Mouse (Mus musculus) spleen, postnatal 14 days (tissue): ENCODE data around the gene Ypel3.
A peak's percentile ranks its signal among the peaks of the same experiment; 100 is the strongest.

Experiments
- DNase-seq, 2 experiments: peaks; one replicate each; pipeline ENCODE4 v3.0.0; 2021 to 2022; ENCODE audit warnings: low spot score in 2 of 2

Gene Ypel3

DNA sequence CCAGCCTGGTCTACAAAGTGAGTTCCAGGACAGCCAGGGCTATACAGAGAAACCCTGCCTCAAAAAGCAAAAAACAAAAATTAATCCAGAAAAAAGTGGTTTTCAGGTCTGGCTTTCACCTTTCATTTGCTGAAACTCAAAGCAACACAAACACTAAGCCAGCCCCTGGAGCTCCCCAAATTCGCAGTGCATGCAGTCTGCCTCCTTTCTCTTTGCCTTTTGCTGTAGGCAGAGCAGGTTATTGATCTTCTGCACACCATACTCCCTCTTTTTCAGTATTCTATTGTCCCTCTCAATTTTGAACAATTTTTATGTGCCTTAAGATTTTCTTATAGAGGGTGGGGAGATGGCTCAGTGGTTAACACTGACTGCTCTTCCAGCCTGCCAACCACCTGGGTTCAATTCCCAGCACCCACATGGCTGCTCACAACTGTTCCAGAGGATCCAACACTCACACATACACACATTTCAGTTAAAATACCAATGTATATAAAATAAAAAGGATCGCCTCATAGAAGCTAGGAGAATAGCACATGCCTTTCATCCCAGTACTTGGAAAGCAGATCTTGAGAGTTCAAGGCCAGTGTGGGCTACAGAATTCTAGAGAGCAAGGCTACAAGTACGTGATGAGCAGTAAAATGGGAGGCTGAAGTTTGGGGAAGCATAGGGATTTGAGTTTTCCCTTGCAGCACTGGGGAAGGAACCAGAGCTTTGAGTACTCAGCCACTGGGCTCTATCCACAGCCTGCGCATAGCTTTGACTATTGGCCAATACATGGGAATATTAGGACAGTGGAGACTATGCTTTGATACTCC, 16.9 kb downstream of the Ypel3 start:
- no peak for DNase-seq

DNA sequence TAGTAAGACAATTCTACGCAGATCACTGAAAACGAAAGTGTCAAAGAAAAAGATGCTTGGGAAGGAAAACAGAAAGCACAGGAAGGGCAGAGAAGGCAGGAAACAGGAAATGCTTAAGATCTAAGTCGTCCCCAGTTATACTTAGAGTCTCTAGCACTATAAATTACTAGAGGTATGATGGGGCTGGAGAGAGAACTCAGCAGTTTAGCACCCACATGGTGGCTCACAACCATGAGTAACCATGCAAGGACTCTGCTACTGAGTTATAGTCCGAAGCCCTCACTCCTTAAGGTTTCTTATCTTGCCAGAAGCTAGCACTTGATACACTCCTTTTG, 17.5 kb downstream of the Ypel3 start:
- DNase-seq, result no peak

GRCm38 (mm10) chr7:126795387-126796317, 18.9 kb downstream of the Ypel3 start:
- no peak for DNase-seq

GRCm38 (mm10) chr7:126796350-126796932, 19.7 kb downstream of the Ypel3 start:
- no peak for DNase-seq

- DNase-seq, result no peak
These were observed 20.8 kb downstream of the Ypel3 start, which contains the start of gene Fam57b for GRCm38 (mm10) chr7:126797411-126798126. Gene Fam57b (plus strand): TSS chr7:126797668.

GRCm38 (mm10) chr7:126798127-126799049, 21.6 kb downstream of the Ypel3 start:
- no peak for DNase-seq

DNA sequence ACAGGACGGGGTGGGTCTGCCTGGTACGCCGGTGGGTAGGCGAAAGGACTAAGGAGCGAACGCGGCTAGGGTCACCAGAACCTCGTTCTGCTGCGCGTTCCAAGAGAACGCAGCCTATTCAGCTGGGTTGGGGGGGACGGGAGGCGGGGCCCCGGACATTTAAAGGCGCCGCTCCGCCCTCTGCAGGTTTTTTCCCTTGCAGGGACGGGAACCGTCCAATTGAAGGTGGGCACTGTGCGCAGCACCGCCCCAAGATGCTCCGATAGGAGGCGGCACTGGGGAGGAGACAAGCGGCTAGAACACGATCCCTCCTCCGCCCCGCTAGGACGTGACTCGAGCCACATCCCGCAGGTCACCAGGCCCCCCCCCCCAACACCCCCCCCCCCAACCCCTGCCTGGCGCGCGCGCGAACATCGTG, 22.3 kb downstream of the Ypel3 start:
- peak; percentile 89 to 90 for DNase-seq

- DNase-seq, result no peak
These were observed 22.9 kb downstream of the Ypel3 start for GRCm38 (mm10) chr7:126799468-126800268.

GRCm38 (mm10) chr7:126800269-126801056, 23.7 kb downstream of the Ypel3 start:
- no peak for DNase-seq

DNA sequence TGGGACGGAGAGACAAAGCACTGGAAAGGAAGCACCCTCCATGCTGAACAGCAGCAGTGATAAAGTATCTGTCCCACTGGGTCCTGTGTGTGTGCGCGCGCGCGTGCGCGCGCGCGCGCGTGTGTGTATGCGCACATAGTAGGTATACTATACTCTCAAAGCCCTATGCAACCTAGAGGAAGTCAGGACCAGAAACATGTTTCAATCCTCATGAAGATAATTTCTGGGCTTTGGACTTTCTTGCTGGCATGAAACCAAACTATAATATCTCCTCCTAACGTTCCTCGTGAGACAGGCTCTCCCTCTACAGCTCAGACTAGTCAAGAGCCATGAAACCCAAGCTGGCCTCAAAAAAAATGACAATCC, 24.3 kb downstream of the Ypel3 start:
- no peak for DNase-seq

DNA sequence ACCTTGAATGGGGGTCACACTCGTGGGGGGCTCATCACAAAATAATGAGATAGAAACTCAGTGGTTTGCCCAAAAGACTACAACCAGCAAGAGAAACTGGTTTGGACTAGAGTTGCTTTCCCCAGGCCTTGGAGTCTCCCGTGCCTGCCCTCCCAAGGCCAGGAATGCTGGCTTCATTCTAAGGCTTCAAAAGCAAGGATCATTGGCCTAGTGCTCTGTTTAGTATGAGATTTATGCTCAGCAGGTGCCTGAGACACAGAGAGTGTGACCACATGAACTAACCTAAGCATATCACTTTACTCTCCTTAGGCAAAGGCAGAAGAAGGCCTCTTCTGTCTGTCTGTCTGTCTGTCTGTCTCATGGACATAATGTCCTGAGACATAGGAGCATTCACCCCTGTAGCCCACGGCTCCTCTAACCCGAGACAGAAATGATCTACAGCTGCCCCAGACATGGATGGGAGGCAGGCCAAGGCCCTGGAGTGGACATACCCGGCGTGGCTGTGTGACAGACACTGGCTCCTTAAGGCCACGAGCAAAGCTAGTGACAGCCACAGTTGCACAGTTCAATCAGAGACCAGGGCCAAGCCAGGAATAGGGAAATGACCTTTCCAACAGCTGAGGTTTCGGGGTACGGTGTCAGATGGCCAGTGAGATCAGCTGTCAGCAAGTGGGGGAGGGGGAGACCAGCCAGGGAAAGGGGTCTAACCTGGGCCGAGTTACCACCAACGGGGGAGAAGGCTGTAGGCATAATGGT, 25.6 kb downstream of the Ypel3 start:
- DNase-seq, result no peak

DNA sequence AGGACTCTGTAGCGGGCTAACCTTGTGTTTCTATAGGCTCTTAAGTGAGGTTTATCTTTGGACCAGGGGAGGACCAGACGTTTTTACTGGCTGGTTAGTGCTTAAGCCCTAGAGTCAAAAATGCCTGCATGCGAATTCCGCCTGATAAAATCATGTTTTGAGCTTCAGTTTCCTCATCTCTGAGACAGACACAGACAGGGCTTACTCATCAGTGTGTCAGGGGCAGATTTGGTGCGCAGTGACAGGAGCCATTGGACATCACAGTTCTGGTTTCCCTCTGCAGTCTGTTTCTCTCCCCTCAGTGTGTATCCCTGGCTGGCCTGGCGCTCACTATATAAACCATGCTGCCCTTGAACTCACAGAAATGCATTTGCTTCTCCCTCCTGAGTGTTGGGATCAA, 26.4 kb downstream of the Ypel3 start:
- no peak for DNase-seq

- no peak for DNase-seq
These were observed 27.0 kb downstream of the Ypel3 start for GRCm38 (mm10) chr7:126803751-126804150.

GRCm38 (mm10) chr7:126806956-126807355, 30.2 kb downstream of the Ypel3 start:
- DNase-seq, result no peak

GRCm38 (mm10) chr7:126807405-126807804, 30.6 kb downstream of the Ypel3 start:
- no peak for DNase-seq

DNA sequence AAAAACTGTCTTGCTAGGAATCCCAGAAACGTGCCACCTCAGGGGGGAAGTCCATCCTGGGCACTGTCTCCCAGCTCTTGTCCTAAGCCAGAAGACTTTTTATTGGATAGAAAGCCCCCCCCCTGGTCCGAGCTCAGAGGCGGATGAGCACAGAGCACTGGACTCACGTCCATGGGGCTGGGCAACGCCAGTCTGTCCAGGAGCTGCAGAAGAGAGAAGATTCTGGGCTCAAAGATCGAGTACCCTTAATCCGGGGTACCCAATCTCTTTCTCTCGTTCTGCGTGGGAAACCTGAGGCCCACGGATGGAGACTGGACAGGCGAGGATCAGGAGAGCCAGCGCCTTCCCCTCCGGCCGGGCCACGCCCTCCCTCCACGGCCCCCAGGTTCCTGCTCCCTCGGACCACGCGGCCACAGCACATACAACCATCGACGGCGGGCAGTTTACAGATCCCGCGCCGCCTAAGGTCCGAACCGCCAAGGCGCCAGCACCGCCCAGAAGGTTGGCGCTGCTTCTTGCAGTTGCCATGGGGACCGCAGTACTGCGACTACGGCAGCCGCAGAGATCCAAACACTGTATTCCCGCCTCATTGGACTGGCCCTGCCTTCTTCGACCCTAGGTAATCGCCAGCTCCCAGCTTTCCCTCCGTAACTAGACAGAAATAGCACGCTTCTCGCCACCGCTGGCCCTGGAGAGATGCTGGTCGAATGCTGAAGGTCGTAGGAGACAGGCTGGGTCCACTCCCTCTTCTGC, 32.1 kb downstream of the Ypel3 start:
- peak; percentile 58 to 66 for DNase-seq

- no peak for DNase-seq
These were observed 33.1 kb downstream of the Ypel3 start for GRCm38 (mm10) chr7:126809723-126810369.
